Mouse (Mus musculus) bone marrow macrophage, adult 2 months (primary cell): ENCODE results near the gene Gm42906.

Experiments
- CTCF ChIP-seq: IDR thresholded peaks from 2 replicates; pipeline ENCODE4 v1.5.1; 2012; ENCODE audit warnings: low read depth, mild to moderate bottlenecking, low read length, moderate library complexity
- POLR2A ChIP-seq: IDR thresholded peaks from 2 replicates; pipeline ENCODE4 v1.6.1; 2012; ENCODE audit warnings: mild to moderate bottlenecking, low read depth, low read length, borderline replicate concordance

DNA sequence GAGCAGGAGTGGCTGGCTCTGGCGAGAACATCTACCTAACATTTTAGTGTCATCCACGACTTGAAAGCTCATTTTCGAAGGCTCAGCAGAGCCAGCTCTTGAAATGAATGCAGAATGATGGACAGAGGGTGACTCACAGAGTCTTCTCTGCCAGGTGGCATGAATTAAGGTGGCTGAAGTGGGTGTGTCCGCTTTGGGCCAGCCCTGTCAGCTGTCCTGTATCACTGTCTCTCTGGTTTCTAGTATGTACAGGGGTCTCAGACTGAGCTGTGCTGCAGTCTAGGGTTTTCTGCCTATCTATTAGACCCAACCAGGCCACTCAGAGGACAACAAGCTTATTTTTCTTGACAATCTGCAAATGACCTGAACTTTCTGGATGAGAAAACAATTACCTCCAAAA lies 263.1 kb downstream of the Gm42906 start:
- TF ChIP-seq CTCF (no peak), POLR2A (no peak)
